Comparison of ENCODE assay signal across 8 mouse cellular contexts in the genomic region with DNA sequence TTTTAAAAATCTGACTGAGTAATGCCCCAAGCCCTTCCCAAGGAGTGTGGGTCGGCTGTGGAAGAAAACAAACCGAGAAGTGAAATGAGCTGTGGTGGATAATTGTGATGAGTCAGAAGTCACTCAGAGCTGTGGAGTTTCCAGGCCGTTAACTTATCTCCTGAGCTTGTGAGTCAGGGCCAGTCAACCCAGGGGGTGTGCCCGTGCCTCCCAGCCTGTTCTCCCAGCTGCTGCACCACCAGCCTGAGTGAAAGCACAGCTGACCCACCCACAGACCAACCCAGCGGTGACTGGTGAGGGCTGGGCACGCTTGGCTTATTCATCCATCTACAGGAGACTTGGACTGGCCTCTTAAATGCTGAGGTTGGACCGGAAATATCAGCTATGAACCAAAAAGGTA. TPM values are rescaled to one million over a fixed set of nuclear protein-coding genes. Genes with fewer than 3 reads are reported as not detected.
DNase-seq lines count a peak whose midpoint lies in the region; ATAC-seq and TF ChIP-seq lines count a peak whose summit lies in the region.
"Had no signal": no experiment of that assay in that cellular context is flagged by ENCODE, and none has a peak within 500 bp of the region (broad histone marks: within the 10 kb centered on the region; RNA-seq: fewer than 3 reads in every experiment).

No protein-coding gene starts in this region.

- ATAC-seq in G1E (ENCODE audit: extremely low read depth, insufficient number of reproducible peaks, low FRiP score, poor library complexity, severe bottlenecking), result peak; percentile 95
- peak; percentile 32 to 75 for ATAC-seq in hematopoietic stem cell, adult 5-6 weeks (replicated peaks in 1 of 2; ENCODE audit: insufficient read depth in 1 of 2, low FRiP score in 2 of 2, low TSS enrichment in 1 of 2, low read depth in 1 of 2, poor library complexity in 2 of 2, severe bottlenecking in 2 of 2)
- ATAC-seq in liver, embryonic 16.5 days (ENCODE audit: low read depth), result peak; percentile 100
- no peak for ATAC-seq in midbrain, postnatal 0 days (ENCODE audit: low FRiP score)

- peak overlapping the region; percentile 61 for H3K27ac ChIP-seq in liver, embryonic 16.5 days (ENCODE audit: low read length)
- no peak overlapping the region for H3K27ac ChIP-seq in midbrain, postnatal 0 days (ENCODE audit: low read depth, low read length)
- H3K27ac ChIP-seq: midbrain, embryonic 12.5 days had no signal

- H3K9ac ChIP-seq in liver, embryonic 16.5 days (ENCODE audit: low read depth, low read length), result peak overlapping the region; percentile 19; the same call in 1 of the 2 replicates
- no peak overlapping the region for H3K9ac ChIP-seq in midbrain, postnatal 0 days (replicated peaks; ENCODE audit: low read length, poor library complexity, severe bottlenecking)
- H3K9ac ChIP-seq: midbrain, embryonic 12.5 days had no signal

- H3K27me3 ChIP-seq in G1E (ENCODE audit: insufficient read depth, low read length), result no peaks in the 10 kb centered on the region
- no peaks in the 10 kb centered on the region for H3K27me3 ChIP-seq in liver, embryonic 16.5 days (ENCODE audit: control insufficient read depth, insufficient read depth, low read depth, low read length)
- no peaks in the 10 kb centered on the region for H3K27me3 ChIP-seq in midbrain, postnatal 0 days (ENCODE audit: insufficient read depth, low read length)
- H3K27me3 ChIP-seq: midbrain, embryonic 12.5 days had no signal

- H3K4me3 ChIP-seq in G1E (ENCODE audit: low read depth, low read length), result peak overlapping the region; percentile 62; the same call in 1 of the 2 replicates
- no peak overlapping the region for H3K4me3 ChIP-seq in liver, embryonic 16.5 days (ENCODE audit: low read depth, low read length)
- H3K4me3 ChIP-seq in midbrain, postnatal 0 days (ENCODE audit: low read depth, low read length), result no peak overlapping the region
- H3K4me3 ChIP-seq: midbrain, embryonic 12.5 days had no signal

- H3K9me3 ChIP-seq in G1E (replicated peaks), result no peaks in the 10 kb centered on the region
- H3K9me3 ChIP-seq in liver, embryonic 16.5 days (replicated peaks; ENCODE audit: control insufficient read depth, low read length), result no peaks in the 10 kb centered on the region
- no peaks in the 10 kb centered on the region for H3K9me3 ChIP-seq in midbrain, postnatal 0 days (ENCODE audit: low read length)
- H3K9me3 ChIP-seq: midbrain, embryonic 12.5 days had no signal

- no peak for TF ChIP-seq CTCF in G1E (IDR thresholded peaks at IDR 0.05; ENCODE audit: low read depth, low read length)
- TF ChIP-seq CTCF in midbrain, postnatal 0 days (IDR thresholded peaks at IDR 0.05), result no peak

- WGBS in liver, embryonic 16.5 days (ENCODE audit: insufficient replicate concordance), result 21% methylated on average over 7 of the region's 7 CpGs
- 66% methylated on average over 7 of the region's 7 CpGs for WGBS in midbrain, postnatal 0 days

- H3K4me1 ChIP-seq in G1E (ENCODE audit: insufficient read depth, low read depth, low read length), result peaks cover 31% of the 10 kb centered on the region
- peaks cover 15% of the 10 kb centered on the region for H3K4me1 ChIP-seq in liver, embryonic 16.5 days (ENCODE audit: control insufficient read depth, low read depth, low read length)
- H3K4me1 ChIP-seq in midbrain, postnatal 0 days (ENCODE audit: insufficient read depth, low read length), result no peaks in the 10 kb centered on the region

- peak; percentile 67 for DNase-seq in G1E (ENCODE audit: low spot score)
- peak; percentile 91 for DNase-seq in adrenal gland, adult 8-10 months
- no peak for DNase-seq in cerebellum, adult 18-20 months
- DNase-seq in midbrain, postnatal 0 days (ENCODE audit: low spot score), result no peak
- no peak for DNase-seq in cerebellum, postnatal 25 days

- peak overlapping the region; percentile 5; the same call in 1 of the 2 replicates for H3K4me2 ChIP-seq in liver, embryonic 16.5 days (ENCODE audit: low read depth, low read length)
- no peak overlapping the region for H3K4me2 ChIP-seq in midbrain, postnatal 0 days (ENCODE audit: low read depth, low read length, poor library complexity, severe bottlenecking)
- H3K4me2 ChIP-seq: midbrain, embryonic 12.5 days had no signal

- no peaks in the 10 kb centered on the region for H3K36me3 ChIP-seq in G1E (replicated peaks)
- H3K36me3 ChIP-seq in liver, embryonic 16.5 days (ENCODE audit: control insufficient read depth, insufficient read depth), result no peaks in the 10 kb centered on the region
- H3K36me3 ChIP-seq in midbrain, postnatal 0 days (ENCODE audit: insufficient read depth, low read length), result no peaks in the 10 kb centered on the region
- H3K36me3 ChIP-seq: midbrain, embryonic 12.5 days had no signal

RNA-seq across cellular contexts. Expression of gene Sema4b, which starts 19.9 kb away (rescaled TPM):
- 35.6 and 69.0 TPM in 2 replicates for total RNA-seq in G1E (2014; fragmentation: Nextera tagmentation)
- 21.7 and 23.9 TPM in 2 replicates for total RNA-seq in G1E (2017)
- 19.0 and 26.5 TPM in 2 replicates for polyA plus RNA-seq in G1E (2012)
- total RNA-seq in adrenal gland, adult 8-10 months (2022), result 10 to 100 TPM; 58.6 to 86.9 (median 67.8) TPM
- 9.2 and 11.4 TPM in 2 replicates for total RNA-seq in hematopoietic stem cell, adult 5-6 weeks (2017)
- 13.4 and 14.4 TPM in 2 replicates for polyA plus RNA-seq in liver, embryonic 16.5 days (2015; fragmentation: Nextera tagmentation; extraction: Ambion mirVana)
- total RNA-seq in midbrain, postnatal 0 days (2014; rRNA removed), result 40.3 and 43.7 TPM in 2 replicates
- 26.3 and 29.2 TPM in 2 replicates for polyA plus RNA-seq in midbrain, postnatal 0 days (2015; fragmentation: Nextera tagmentation; extraction: Ambion mirVana)

RNA-seq across cellular contexts. Expression of gene Idh2, which starts 51.5 kb away (rescaled TPM):
- total RNA-seq in G1E (2014; fragmentation: Nextera tagmentation) (58.5 and 87.5 TPM in 2 replicates), G1E (2017) (98.7 and 106 TPM in 2 replicates)
- 90.0 and 114 TPM in 2 replicates for polyA plus RNA-seq in G1E (2012)
- total RNA-seq in adrenal gland, adult 8-10 months (2022), result 100 to 1,000 TPM; 122 to 222 (median 165) TPM
- 180 and 242 TPM in 2 replicates for total RNA-seq in hematopoietic stem cell, adult 5-6 weeks (2017)
- 204 and 221 TPM in 2 replicates for polyA plus RNA-seq in liver, embryonic 16.5 days (2015; fragmentation: Nextera tagmentation; extraction: Ambion mirVana)
- total RNA-seq in midbrain, postnatal 0 days (2014; rRNA removed), result 122 and 136 TPM in 2 replicates
- polyA plus RNA-seq in midbrain, postnatal 0 days (2015; fragmentation: Nextera tagmentation; extraction: Ambion mirVana), result 115 and 124 TPM in 2 replicates

Comparison
In these comparisons a context has a peak if more than half of its experiments do, and no peak if none do; other contexts are left out.
1. DNase-seq: peak in G1E (single experiment) and adrenal gland, adult 8-10 months (single experiment); none in cerebellum, adult 18-20 months (0 of 2), midbrain, postnatal 0 days (single experiment) and cerebellum, postnatal 25 days (0 of 2).